Mouse (Mus musculus) kidney, postnatal 0 days (tissue): ENCODE data around the gene Pptc7. TPM values are rescaled to one million over a fixed set of nuclear protein-coding genes. Genes with fewer than 3 reads are reported as not detected.

Experiments used
- ATAC-seq: fragments of 200-750 bp; cut with Nextera tagmentation; replicated peaks from 2 replicates; pipeline ENCODE4 v1.8.0; 2017; ENCODE audit warnings: low read depth, moderate number of reproducible peaks, moderate TSS enrichment, moderate library complexity; ENCODE audit not compliant: low FRiP score
- DNase-seq: peaks from one replicate; pipeline ENCODE4 v3.0.0-alpha.2; 2016; ENCODE audit warnings: low spot score
- H3K27ac ChIP-seq: fragments of 300-500 bp; sonication (generic); 2 replicates; pipeline ENCODE4 v1.5.1; 2014; ENCODE audit warnings: mild to moderate bottlenecking
- H3K27me3 ChIP-seq: fragments of 300-500 bp; sonication (generic); 2 replicates; pipeline ENCODE4 v1.6.1; 2014; ENCODE audit warnings: low read length, mixed read lengths; ENCODE audit not compliant: insufficient read depth
- H3K36me3 ChIP-seq: fragments of 300-500 bp; sonication (generic); 2 replicates; pipeline ENCODE4 v1.6.1; 2014; ENCODE audit warnings: low read length, mixed read lengths; ENCODE audit not compliant: insufficient read depth
- H3K4me1 ChIP-seq: fragments of 300-500 bp; sonication (generic); replicated peaks from 2 replicates; pipeline ENCODE4 v1.6.1; 2014; ENCODE audit warnings: antibody characterized with exemption, low read length, mixed read lengths; ENCODE audit not compliant: insufficient read depth
- H3K4me2 ChIP-seq: fragments of 300-500 bp; sonication (generic); 2 replicates; pipeline ENCODE4 v1.6.1; 2014; ENCODE audit warnings: mild to moderate bottlenecking, low read length, moderate library complexity, mixed read lengths
- H3K4me3 ChIP-seq: fragments of 300-500 bp; sonication (generic); replicated peaks from 2 replicates; pipeline ENCODE4 v1.5.1; 2014; ENCODE audit warnings: low read depth, low read length
- H3K9ac ChIP-seq: fragments of 300-500 bp; sonication (generic); 2 replicates; pipeline ENCODE4 v1.6.1; 2014; ENCODE audit warnings: low read depth, low read length
- H3K9me3 ChIP-seq: fragments of 300-500 bp; sonication (generic); replicated peaks from 2 replicates; pipeline ENCODE4 v1.6.1; 2016; ENCODE audit warnings: low read length, inconsistent platforms, mixed read lengths
- CTCF ChIP-seq: IDR thresholded peaks from 2 replicates; pipeline ENCODE4 v1.5.1; 2016; ENCODE audit warnings: antibody characterized with exemption, low read depth, mild to moderate bottlenecking, moderate library complexity
- WGBS: fragments of 180-500 bp; shearing (Covaris S2); extraction: QIAGEN DNeasy Blood & Tissue Kit; methylation state at CpG from one replicate; pipeline ENCODE4 v1.1.7; 2014; 5-methylcytosine and 5-hydroxymethylcytosine counted together
- polyA plus RNA-seq: library from polyadenylated mRNA; unstranded; fragments of >200 nt; fragmentation: Nextera tagmentation; extraction: Ambion mirVana; gene quantifications from 2 replicates; pipeline ENCODE4 v1.2.1, GENCODE M21; 2015

Gene Pptc7
- polyA plus RNA-seq, 1 experiment from 2014 or later, result 12.1 TPM

- WGBS, result 47% methylated on average over 6 of the region's 6 CpGs
- ATAC-seq (no peak), DNase-seq (no peak)
- Histone ChIP-seq H3K36me3 (no peaks in the 10 kb centered on the region), H3K27me3 (no peaks in the 10 kb centered on the region), H3K27ac (no peak overlapping the region), H3K4me1 (no peaks in the 10 kb centered on the region), H3K9ac (no peak overlapping the region), H3K9me3 (no peaks in the 10 kb centered on the region), H3K4me3 (no peak overlapping the region), H3K4me2 (no peak overlapping the region)
- TF ChIP-seq CTCF, result no peak
Observed at GRCm38 (mm10) chr5:122293131-122293530, 9.0 kb downstream of the Pptc7 start.

GRCm38 (mm10) chr5:122294219-122294735 lies 10.1 kb downstream of the Pptc7 start:
- no peak overlapping the region for H3K27ac ChIP-seq
- 85% methylated on average over 3 of the region's 3 CpGs for WGBS
- ATAC-seq, result no peak
- no peak overlapping the region for H3K4me3 ChIP-seq
- no peaks in the 10 kb centered on the region for H3K9me3 ChIP-seq
- no peak overlapping the region for H3K4me2 ChIP-seq
- no peak overlapping the region for H3K9ac ChIP-seq
- H3K4me1 ChIP-seq, result no peaks in the 10 kb centered on the region
- DNase-seq, result no peak
- H3K36me3 ChIP-seq, result no peaks in the 10 kb centered on the region
- TF ChIP-seq CTCF, result no peak
- H3K27me3 ChIP-seq, result no peaks in the 10 kb centered on the region

- no peak for DNase-seq
- WGBS, result 78% methylated on average over 14 of the region's 14 CpGs
Observed at GRCm38 (mm10) chr5:122295113-122295935, 11.2 kb downstream of the Pptc7 start.

GRCm38 (mm10) chr5:122300071-122300518 lies 15.9 kb downstream of the Pptc7 start:
- WGBS, result 80% methylated on average over 6 of the region's 6 CpGs
- Histone ChIP-seq H3K36me3 (no peaks in the 10 kb centered on the region), H3K4me2 (no peak overlapping the region), H3K9me3 (no peaks in the 10 kb centered on the region), H3K4me3 (no peak overlapping the region), H3K27me3 (no peaks in the 10 kb centered on the region), H3K4me1 (peaks cover 11% of the 10 kb centered on the region; the same call in 1 of the 2 replicates), H3K27ac (no peak overlapping the region), H3K9ac (no peak overlapping the region)
- no peak for DNase-seq
- TF ChIP-seq CTCF, result no peak
- no peak for ATAC-seq

More at GRCm38 (mm10) chr5:122295113-122295935, 11.2 kb downstream of the Pptc7 start:
- Histone ChIP-seq H3K27ac (no peak overlapping the region), H3K4me1 (no peaks in the 10 kb centered on the region), H3K27me3 (no peaks in the 10 kb centered on the region), H3K9ac (no peak overlapping the region), H3K4me2 (no peak overlapping the region), H3K9me3 (no peaks in the 10 kb centered on the region), H3K4me3 (no peak overlapping the region), H3K36me3 (no peaks in the 10 kb centered on the region)
- no peak for ATAC-seq
- TF ChIP-seq CTCF, result no peak

- no peaks in the 10 kb centered on the region for H3K9me3 ChIP-seq
- peak; percentile 56 for TF ChIP-seq CTCF
- no peak overlapping the region for H3K4me3 ChIP-seq
- 61% methylated on average over 17 of the region's 17 CpGs for WGBS
- no peaks in the 10 kb centered on the region for H3K27me3 ChIP-seq
- no peaks in the 10 kb centered on the region for H3K36me3 ChIP-seq
- H3K9ac ChIP-seq, result no peak overlapping the region
- 0 out of 2 replicates have a peak overlapping the region, but pooled peaks have one; percentile 2 for H3K27ac ChIP-seq
- peaks cover 11% of the 10 kb centered on the region; the same call in 1 of the 2 replicates for H3K4me1 ChIP-seq
- H3K4me2 ChIP-seq, result no peak overlapping the region
- peak; percentile 62 for DNase-seq
- ATAC-seq, result 0 out of 2 replicates have a peak, but pooled peaks have one; percentile 10
Observed at GRCm38 (mm10) chr5:122302810-122303745, 18.9 kb downstream of the Pptc7 start.

GRCm38 (mm10) chr5:122303937-122304336 lies 19.8 kb downstream of the Pptc7 start:
- H3K36me3 ChIP-seq, result no peaks in the 10 kb centered on the region
- DNase-seq (no peak), ATAC-seq (no peak)
- TF ChIP-seq CTCF, result no peak
- 0 out of 2 replicates have a peak overlapping the region, but pooled peaks have one; percentile 9 for H3K27ac ChIP-seq
- H3K4me2 ChIP-seq, result no peak overlapping the region
- no peaks in the 10 kb centered on the region for H3K9me3 ChIP-seq
- 73% methylated on average over 7 of the region's 7 CpGs for WGBS
- H3K27me3 ChIP-seq, result no peaks in the 10 kb centered on the region
- peaks cover 11% of the 10 kb centered on the region; the same call in 1 of the 2 replicates for H3K4me1 ChIP-seq
- H3K9ac ChIP-seq, result no peak overlapping the region
- H3K4me3 ChIP-seq, result no peak overlapping the region
